Mouse (Mus musculus): Measurements from ENCODE around the gene Tardbp. TPM values are rescaled to one million over a fixed set of nuclear protein-coding genes. Genes with fewer than 3 reads are reported as not detected.

The Tardbp gene
- polyA plus RNA-seq, 1 experiment from 2014 or later: 259 TPM

- Histone ChIP-seq H3K4me2 (ENCODE audit: low read depth, low read length) (peak overlapping the region; percentile 79), H3K4me3 (ENCODE audit: low read length) (peak overlapping the region; percentile 100), H3K27ac (ENCODE audit: low read length) (peak overlapping the region; percentile 97), H3K36me3 (ENCODE audit: control insufficient read depth, insufficient read depth, low read length) (peaks cover 9% of the 10 kb centered on the region; the same call in 1 of the 2 replicates), H3K27me3 (replicated peaks; ENCODE audit: control insufficient read depth, insufficient read depth, low read length) (no peaks in the 10 kb centered on the region), H3K9me3 (ENCODE audit: control insufficient read depth, low read length) (no peaks in the 10 kb centered on the region), H3K9ac (ENCODE audit: low read depth, low read length) (peak overlapping the region; percentile 100), H3K4me1 (ENCODE audit: control insufficient read depth, insufficient read depth, low read length) (peaks cover 14% of the 10 kb centered on the region)
- under 1% methylated on average over 57 of the region's 57 CpGs for WGBS
- peak; percentile 62 for ATAC-seq
Measured at GRCm38 (mm10) chr4:148625756-148626622, 830 bp downstream of the Tardbp start.

GRCm38 (mm10) chr4:148625010-148625409 is 1.8 kb downstream of the Tardbp start:
- Histone ChIP-seq H3K27ac (ENCODE audit: low read length) (no peak overlapping the region), H3K9me3 (ENCODE audit: control insufficient read depth, low read length) (no peaks in the 10 kb centered on the region), H3K4me3 (ENCODE audit: low read length) (peak overlapping the region; percentile 31), H3K9ac (ENCODE audit: low read depth, low read length) (peak overlapping the region; percentile 19; the same call in 1 of the 2 replicates), H3K4me1 (ENCODE audit: control insufficient read depth, insufficient read depth, low read length) (peaks cover 14% of the 10 kb centered on the region), H3K4me2 (ENCODE audit: low read depth, low read length) (peak overlapping the region; percentile 79), H3K36me3 (ENCODE audit: control insufficient read depth, insufficient read depth, low read length) (peaks cover 13% of the 10 kb centered on the region), H3K27me3 (replicated peaks; ENCODE audit: control insufficient read depth, insufficient read depth, low read length) (no peaks in the 10 kb centered on the region)
- 76% methylated on average over 10 of the region's 10 CpGs for WGBS
- no peak for ATAC-seq

GRCm38 (mm10) chr4:148623609-148624008 is 3.2 kb downstream of the Tardbp start:
- Histone ChIP-seq H3K27me3 (replicated peaks; ENCODE audit: control insufficient read depth, insufficient read depth, low read length) (no peaks in the 10 kb centered on the region), H3K4me2 (ENCODE audit: low read depth, low read length) (no peak overlapping the region), H3K9me3 (ENCODE audit: control insufficient read depth, low read length) (no peaks in the 10 kb centered on the region), H3K4me1 (ENCODE audit: control insufficient read depth, insufficient read depth, low read length) (peaks cover 14% of the 10 kb centered on the region), H3K27ac (ENCODE audit: low read length) (no peak overlapping the region), H3K9ac (ENCODE audit: low read depth, low read length) (peak overlapping the region; percentile 25; the same call in 1 of the 2 replicates), H3K36me3 (ENCODE audit: control insufficient read depth, insufficient read depth, low read length) (peaks cover 24% of the 10 kb centered on the region), H3K4me3 (ENCODE audit: low read length) (no peak overlapping the region)
- ATAC-seq: no peak
- 81% methylated on average over 4 of the region's 4 CpGs for WGBS

GRCm38 (mm10) chr4:148622485-148622884 is 4.3 kb downstream of the Tardbp start:
- no peaks in the 10 kb centered on the region for H3K9me3 ChIP-seq (ENCODE audit: control insufficient read depth, low read length)
- peaks cover 30% of the 10 kb centered on the region for H3K36me3 ChIP-seq (ENCODE audit: control insufficient read depth, insufficient read depth, low read length)
- H3K27ac ChIP-seq (ENCODE audit: low read length): no peak overlapping the region
- ATAC-seq: no peak
- no peaks in the 10 kb centered on the region for H3K27me3 ChIP-seq (replicated peaks; ENCODE audit: control insufficient read depth, insufficient read depth, low read length)
- WGBS: 79% methylated on average over 4 of the region's 4 CpGs
- no peak overlapping the region for H3K9ac ChIP-seq (ENCODE audit: low read depth, low read length)
- H3K4me3 ChIP-seq (ENCODE audit: low read length): no peak overlapping the region
- no peak overlapping the region for H3K4me2 ChIP-seq (ENCODE audit: low read depth, low read length)
- peaks cover 14% of the 10 kb centered on the region for H3K4me1 ChIP-seq (ENCODE audit: control insufficient read depth, insufficient read depth, low read length)

- no peak overlapping the region for H3K4me3 ChIP-seq (ENCODE audit: low read length)
- no peaks in the 10 kb centered on the region for H3K27me3 ChIP-seq (replicated peaks; ENCODE audit: control insufficient read depth, insufficient read depth, low read length)
- no peak overlapping the region for H3K27ac ChIP-seq (ENCODE audit: low read length)
- H3K9ac ChIP-seq (ENCODE audit: low read depth, low read length): no peak overlapping the region
- H3K9me3 ChIP-seq (ENCODE audit: control insufficient read depth, low read length): no peaks in the 10 kb centered on the region
- H3K4me2 ChIP-seq (ENCODE audit: low read depth, low read length): no peak overlapping the region
- peaks cover 30% of the 10 kb centered on the region for H3K36me3 ChIP-seq (ENCODE audit: control insufficient read depth, insufficient read depth, low read length)
- 79% methylated on average over 1 of the region's 1 CpGs for WGBS
- peaks cover 14% of the 10 kb centered on the region for H3K4me1 ChIP-seq (ENCODE audit: control insufficient read depth, insufficient read depth, low read length)
- ATAC-seq: no peak
Measured at GRCm38 (mm10) chr4:148620718-148621117, 6.1 kb downstream of the Tardbp start.

- H3K27ac ChIP-seq (ENCODE audit: low read length): no peak overlapping the region
- H3K36me3 ChIP-seq (ENCODE audit: control insufficient read depth, insufficient read depth, low read length): peaks cover 30% of the 10 kb centered on the region
- no peak overlapping the region for H3K9ac ChIP-seq (ENCODE audit: low read depth, low read length)
- ATAC-seq: no peak
- WGBS: 44% methylated on average over 1 of the region's 1 CpGs
- no peaks in the 10 kb centered on the region for H3K9me3 ChIP-seq (ENCODE audit: control insufficient read depth, low read length)
- H3K4me1 ChIP-seq (ENCODE audit: control insufficient read depth, insufficient read depth, low read length): peaks cover 11% of the 10 kb centered on the region
- no peak overlapping the region for H3K4me3 ChIP-seq (ENCODE audit: low read length)
- no peak overlapping the region for H3K4me2 ChIP-seq (ENCODE audit: low read depth, low read length)
- no peaks in the 10 kb centered on the region for H3K27me3 ChIP-seq (replicated peaks; ENCODE audit: control insufficient read depth, insufficient read depth, low read length)
Measured at GRCm38 (mm10) chr4:148619805-148620204, 7.0 kb downstream of the Tardbp start.

- Histone ChIP-seq H3K9me3 (ENCODE audit: control insufficient read depth, low read length) (no peaks in the 10 kb centered on the region), H3K4me3 (ENCODE audit: low read length) (no peak overlapping the region), H3K4me1 (ENCODE audit: control insufficient read depth, insufficient read depth, low read length) (no peaks in the 10 kb centered on the region), H3K9ac (ENCODE audit: low read depth, low read length) (no peak overlapping the region), H3K27me3 (replicated peaks; ENCODE audit: control insufficient read depth, insufficient read depth, low read length) (no peaks in the 10 kb centered on the region), H3K36me3 (ENCODE audit: control insufficient read depth, insufficient read depth, low read length) (peaks cover 5% of the 10 kb centered on the region; the same call in 1 of the 2 replicates), H3K4me2 (ENCODE audit: low read depth, low read length) (no peak overlapping the region), H3K27ac (ENCODE audit: low read length) (no peak overlapping the region)
- ATAC-seq: no peak
- 83% methylated on average over 9 of the region's 9 CpGs for WGBS
Measured at GRCm38 (mm10) chr4:148613738-148614137, 13.1 kb downstream of the Tardbp start.

- Histone ChIP-seq H3K4me1 (ENCODE audit: control insufficient read depth, insufficient read depth, low read length) (no peaks in the 10 kb centered on the region), H3K4me3 (ENCODE audit: low read length) (no peak overlapping the region), H3K27me3 (replicated peaks; ENCODE audit: control insufficient read depth, insufficient read depth, low read length) (no peaks in the 10 kb centered on the region), H3K9me3 (ENCODE audit: control insufficient read depth, low read length) (no peaks in the 10 kb centered on the region), H3K4me2 (ENCODE audit: low read depth, low read length) (no peak overlapping the region), H3K27ac (ENCODE audit: low read length) (no peak overlapping the region), H3K36me3 (ENCODE audit: control insufficient read depth, insufficient read depth, low read length) (no peaks in the 10 kb centered on the region), H3K9ac (ENCODE audit: low read depth, low read length) (no peak overlapping the region)
- ATAC-seq: no peak
- 54% methylated on average over 4 of the region's 4 CpGs for WGBS
Measured at GRCm38 (mm10) chr4:148612557-148612956, 14.3 kb downstream of the Tardbp start.

- no peak overlapping the region for H3K27ac ChIP-seq (ENCODE audit: low read length)
- no peaks in the 10 kb centered on the region for H3K27me3 ChIP-seq (replicated peaks; ENCODE audit: control insufficient read depth, insufficient read depth, low read length)
- 67% methylated on average over 5 of the region's 5 CpGs for WGBS
- H3K4me2 ChIP-seq (ENCODE audit: low read depth, low read length): no peak overlapping the region
- no peaks in the 10 kb centered on the region for H3K36me3 ChIP-seq (ENCODE audit: control insufficient read depth, insufficient read depth, low read length)
- no peaks in the 10 kb centered on the region for H3K9me3 ChIP-seq (ENCODE audit: control insufficient read depth, low read length)
- H3K4me3 ChIP-seq (ENCODE audit: low read length): no peak overlapping the region
- no peak overlapping the region for H3K9ac ChIP-seq (ENCODE audit: low read depth, low read length)
- no peak for ATAC-seq
- no peaks in the 10 kb centered on the region for H3K4me1 ChIP-seq (ENCODE audit: control insufficient read depth, insufficient read depth, low read length)
Measured at GRCm38 (mm10) chr4:148610631-148611364, 16.0 kb downstream of the Tardbp start.

All from intestine, embryonic 16.5 days (tissue).